Mouse (Mus musculus) left cerebral cortex, postnatal 25 days (tissue): Measurements from ENCODE around the gene Plpp1. TPM values are rescaled to one million over a fixed set of nuclear protein-coding genes. Genes with fewer than 3 reads are reported as not detected.

ENCODE experiments used
- DNase-seq, 2 experiments: peaks; one replicate each; pipeline ENCODE4 v3.0.0; 2022; ENCODE audit warnings: low spot score in 2 of 2, mixed read lengths in 1 of 2
- intact Hi-C: fragments of 180-260 bp; cut with DNase I; formaldehyde crosslinking; loops from one replicate; pipeline ENCODE4 v1.15.1; 2025
- total RNA-seq, 2 experiments: library from RNA; stranded (reverse); gene quantifications; 2 replicates each; pipeline ENCODE4 v1.2.3; 2021

Plpp1 gene
- total RNA-seq, 2 experiments from 2014 or later: 28.5 to 29.4 TPM

- no peak for DNase-seq
- intact Hi-C loops: no loop called here
These were observed 29.0 kb upstream of the Plpp1 start for GRCm38 (mm10) chr13:112771447-112772208.

DNA sequence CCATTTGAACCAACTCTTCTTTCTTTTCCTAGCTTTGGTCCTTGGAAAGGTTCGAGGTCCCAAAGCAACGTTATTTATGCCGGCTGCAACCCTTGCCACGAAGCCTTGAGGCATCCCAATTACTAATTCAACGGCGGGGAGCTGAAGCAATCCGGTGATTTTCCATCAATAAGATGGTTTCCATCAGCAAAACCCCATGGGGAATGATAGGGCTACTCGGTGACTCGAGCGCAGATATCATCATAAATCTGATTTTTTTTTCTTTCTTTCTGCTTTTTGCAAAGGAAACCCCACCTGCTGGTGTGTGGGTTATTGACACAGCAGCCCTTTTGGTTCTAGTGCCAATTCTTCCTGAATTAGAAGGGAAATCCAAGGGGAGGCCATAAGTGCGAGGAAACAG, 28.3 kb upstream of the Plpp1 start:
- DNase-seq: no peak
- intact Hi-C loops: no loop called here

DNA sequence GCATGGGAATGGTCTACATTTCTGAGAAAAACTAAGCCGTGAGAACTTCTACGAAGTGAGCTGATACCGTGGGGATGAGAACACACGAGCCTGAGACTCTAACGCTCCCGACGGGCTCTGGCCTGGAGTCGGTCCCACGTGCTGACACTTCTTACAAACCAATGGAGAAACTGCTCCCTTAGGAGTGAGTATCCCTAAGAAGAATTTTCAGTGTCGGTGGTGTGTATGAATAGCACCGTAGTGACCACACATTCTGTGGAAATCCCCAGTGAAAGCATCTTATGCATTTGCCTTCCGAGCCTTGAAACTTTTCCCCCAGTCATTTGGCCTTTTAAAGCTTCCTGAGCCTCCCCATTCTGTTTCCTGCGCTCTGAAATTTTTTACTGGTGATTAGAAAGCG, 27.7 kb upstream of the Plpp1 start:
- intact Hi-C loops: no loop called here
- DNase-seq: no peak

GRCm38 (mm10) chr13:112773991-112774675, 26.5 kb upstream of the Plpp1 start:
- intact Hi-C loops: no loop called here
- DNase-seq: no peak

DNA sequence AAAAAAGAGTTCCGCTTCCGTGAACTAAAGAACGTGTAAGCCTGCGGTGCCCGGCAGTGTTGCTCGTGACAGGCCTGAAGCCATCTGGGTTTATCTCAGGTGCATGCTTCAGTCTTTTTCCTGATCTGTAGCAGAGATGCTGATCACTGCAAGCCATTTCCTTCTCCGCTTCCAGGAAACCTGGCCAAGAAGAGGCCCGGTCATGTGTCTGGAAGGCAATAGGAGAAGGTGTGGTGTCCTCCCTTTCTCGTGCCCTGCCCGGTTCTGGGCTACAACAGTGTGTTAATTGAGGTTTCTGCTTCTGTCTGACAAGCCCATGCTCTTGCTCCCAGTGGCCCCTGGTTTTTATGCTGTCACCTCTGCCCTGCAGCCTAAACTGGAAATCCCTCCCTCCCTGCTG, 24.7 kb upstream of the Plpp1 start:
- no peak for DNase-seq
- intact Hi-C loops: no loop called here

DNA sequence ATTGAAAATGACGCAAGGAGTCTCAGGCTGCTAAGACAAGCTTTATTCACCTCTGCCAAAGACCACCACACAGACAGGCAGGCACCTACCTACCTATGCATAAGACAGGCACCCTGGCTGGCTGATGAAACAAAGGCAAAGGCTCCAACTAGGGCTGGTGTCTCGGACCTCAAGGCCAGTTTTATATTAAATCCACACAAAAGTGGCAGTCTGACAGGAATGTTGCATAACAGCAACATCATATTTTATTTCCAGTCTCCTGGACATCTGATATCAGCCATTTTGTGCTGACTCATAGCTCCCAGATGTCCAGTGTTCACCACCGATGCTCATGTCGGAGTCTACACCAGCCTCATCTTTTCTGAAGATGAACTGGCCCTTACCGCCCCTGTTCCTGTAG, 22.2 kb upstream of the Plpp1 start:
- peak in 1 of 2 experiments; percentile 14 for DNase-seq
- intact Hi-C loops: no loop called here

DNA sequence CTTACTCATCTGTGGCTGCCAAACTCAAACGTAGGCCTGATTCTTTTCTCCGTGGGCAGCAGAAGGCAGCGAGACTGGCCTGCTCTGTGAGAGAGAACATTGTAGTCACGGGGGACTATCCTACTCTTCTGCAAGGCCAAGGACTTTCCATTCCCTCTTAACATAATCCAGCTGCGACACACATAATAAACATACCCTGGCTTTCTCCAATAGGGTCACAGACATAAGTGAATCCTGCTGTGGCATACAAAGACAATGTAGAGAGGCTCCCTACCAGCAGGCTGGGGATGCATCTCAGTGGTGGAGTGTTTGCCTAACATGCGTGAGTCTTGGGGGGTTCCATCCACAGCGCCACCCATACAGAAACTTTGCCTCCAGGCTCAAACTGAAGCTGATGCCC, 15.3 kb upstream of the Plpp1 start:
- DNase-seq: no peak
- intact Hi-C loops: no loop called here

- intact Hi-C loops: no loop called here
- DNase-seq: no peak
These were observed 14.4 kb upstream of the Plpp1 start for GRCm38 (mm10) chr13:112786142-112786541.

- no peak for DNase-seq
- intact Hi-C loops: no loop called here
These were observed 13.6 kb upstream of the Plpp1 start for GRCm38 (mm10) chr13:112786942-112787533.

DNA sequence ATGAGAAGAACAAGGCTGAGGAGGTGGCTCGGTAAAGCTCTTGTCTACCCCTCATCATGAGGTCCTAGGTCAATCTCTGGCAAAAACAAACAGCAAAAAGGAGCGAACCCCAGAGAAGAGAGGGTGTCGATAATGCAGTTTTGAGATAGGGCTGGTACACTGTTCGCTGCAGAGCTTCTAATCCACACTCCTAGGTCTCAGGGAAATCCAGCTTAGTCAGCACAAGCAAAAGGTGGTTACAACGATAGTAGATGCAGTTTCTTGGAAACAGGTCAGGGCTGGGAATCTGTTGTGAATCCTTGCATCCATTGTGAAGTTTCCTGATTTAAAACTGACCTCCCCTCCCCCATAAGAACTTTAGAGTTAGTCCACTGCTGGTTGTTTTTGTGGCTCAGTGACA, 9.8 kb upstream of the Plpp1 start:
- no peak for DNase-seq
- intact Hi-C loops: no loop called here

DNA sequence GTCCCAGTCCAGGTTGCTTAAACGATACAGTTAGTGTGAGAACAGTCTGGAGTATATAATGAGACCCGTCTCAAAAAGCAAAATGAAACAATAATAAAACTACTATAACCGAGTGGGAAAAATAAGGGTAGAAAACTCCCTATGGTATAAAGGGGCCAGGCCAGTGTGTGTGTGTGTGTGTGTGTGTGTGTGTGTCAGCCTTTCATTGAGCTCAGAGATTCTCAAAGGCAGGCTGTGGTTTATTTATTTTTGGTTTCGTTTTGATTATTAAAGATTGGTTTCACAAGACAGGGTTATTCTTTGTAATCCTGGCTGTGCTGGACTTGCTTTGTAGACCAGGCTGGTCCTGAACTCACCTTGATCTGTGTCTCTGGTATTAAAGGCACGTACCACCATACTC, 8.7 kb upstream of the Plpp1 start:
- DNase-seq: no peak
- intact Hi-C loops: no loop called here

DNA sequence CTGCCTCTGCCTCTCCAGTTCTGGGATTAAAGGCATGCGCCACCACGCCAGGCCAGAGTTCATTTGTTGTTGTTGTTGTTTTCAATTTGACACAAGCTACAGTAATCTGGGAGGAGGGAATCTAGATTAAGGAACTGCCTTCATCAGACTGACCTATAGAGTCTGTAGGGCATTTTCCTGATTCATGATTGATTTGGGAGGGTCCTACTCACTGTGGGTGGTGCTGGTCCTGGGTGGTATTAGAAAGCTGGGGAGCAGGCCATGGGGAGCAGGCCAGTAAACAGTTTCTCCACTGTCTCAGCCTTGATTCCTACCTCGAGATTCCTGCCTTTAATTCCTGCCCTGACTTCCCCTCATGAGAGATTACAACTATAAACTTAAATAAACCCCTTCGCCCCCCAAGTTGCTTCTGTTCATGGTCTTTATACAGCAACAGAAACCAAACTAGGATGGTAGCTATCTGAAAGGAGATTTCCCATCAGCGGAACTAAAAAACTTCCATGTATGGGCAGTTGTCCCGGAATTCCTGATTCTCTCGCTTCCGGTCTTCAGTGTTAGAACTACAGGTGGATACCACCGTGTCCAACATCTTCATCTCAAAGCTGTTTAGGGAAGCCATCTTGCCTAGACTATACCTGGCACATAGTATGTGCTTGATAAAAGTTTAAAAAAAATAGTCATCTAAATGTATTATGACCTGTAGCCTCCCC, 2.2 kb upstream of the Plpp1 start:
- intact Hi-C loops: no loop called here
- DNase-seq: no peak

GRCm38 (mm10) chr13:112798953-112799305, 1.7 kb upstream of the Plpp1 start:
- no peak for DNase-seq
- intact Hi-C loops: no loop called here

- intact Hi-C loops: loop anchor here (5.0 kb wide), 1 partner anchor 127 kb away; no protein-coding TSS in a partner anchor
- no peak for DNase-seq
These were observed 811 bp upstream of the Plpp1 start for GRCm38 (mm10) chr13:112799721-112800241.

GRCm38 (mm10) chr13:112801381-112802004, 901 bp downstream of the Plpp1 start:
- intact Hi-C loops: loop anchor here (5.0 kb wide), 1 partner anchor 129 kb away; no protein-coding TSS in a partner anchor
- DNase-seq: peak; percentile 42 to 51

DNA sequence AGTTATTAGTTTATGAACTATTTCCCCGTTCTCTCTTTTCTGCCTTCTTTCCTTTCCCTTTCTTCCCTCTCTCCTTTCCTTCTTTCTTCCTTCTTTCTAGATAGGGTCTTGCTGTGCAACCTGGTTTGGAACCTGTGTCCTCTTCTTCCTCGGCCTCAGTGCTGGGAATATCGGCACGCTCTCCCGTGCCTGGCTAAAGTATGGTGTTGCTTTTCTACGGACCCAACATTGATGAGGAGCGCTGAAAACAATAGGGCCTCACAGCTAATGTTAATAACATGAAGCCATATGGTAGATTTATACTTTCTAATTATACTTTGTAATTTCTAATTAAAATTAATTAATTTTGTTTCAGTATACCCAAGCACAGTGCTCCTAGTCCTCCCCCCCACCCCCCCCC, 2.5 kb downstream of the Plpp1 start:
- intact Hi-C loops: loop anchor here (5.0 kb wide), 1 partner anchor 131 kb away; no protein-coding TSS in a partner anchor
- DNase-seq: no peak

GRCm38 (mm10) chr13:112803661-112804060, 3.1 kb downstream of the Plpp1 start:
- no peak for DNase-seq
- intact Hi-C loops: loop anchor here (5.0 kb wide), 1 partner anchor 131 kb away; no protein-coding TSS in a partner anchor

GRCm38 (mm10) chr13:112805529-112805928, 4.9 kb downstream of the Plpp1 start:
- DNase-seq: no peak
- intact Hi-C loops: no loop called here

DNA sequence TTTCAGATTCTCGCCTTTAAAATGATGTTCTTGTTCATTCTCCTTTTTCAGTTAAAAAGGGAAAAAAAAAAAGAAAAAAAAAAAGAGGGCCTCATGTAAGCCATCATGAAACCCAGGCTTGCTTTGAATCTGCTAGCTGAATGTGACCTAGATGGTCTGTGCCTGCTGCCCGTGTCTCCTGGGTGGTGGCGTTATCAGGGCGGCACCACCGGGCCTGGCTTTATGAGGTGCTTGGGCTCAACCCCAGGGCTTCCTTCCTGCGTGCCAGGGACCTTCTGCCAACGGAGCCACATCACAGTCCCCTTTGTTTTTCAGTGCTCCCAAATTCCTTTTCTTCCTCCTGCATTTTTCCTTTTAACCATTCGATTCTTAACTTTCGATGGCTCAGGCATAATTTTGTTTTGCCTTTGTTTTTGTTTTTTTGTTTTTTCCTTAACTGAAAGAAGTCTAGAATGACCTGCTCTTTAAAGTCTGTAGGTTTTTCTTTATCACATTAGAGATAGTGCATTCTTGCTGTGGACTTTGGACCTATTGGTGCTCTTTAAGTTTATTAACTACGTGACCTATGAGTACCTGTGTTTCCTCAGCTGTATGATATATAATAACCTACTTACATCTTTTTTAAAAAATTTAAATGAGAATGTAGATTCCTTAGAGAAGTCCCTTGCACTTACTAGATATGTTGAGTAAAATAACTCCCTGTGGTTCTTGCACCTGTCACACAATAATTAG, 7.5 kb downstream of the Plpp1 start:
- DNase-seq: no peak
- intact Hi-C loops: no loop called here
